Mouse (Mus musculus) gastrocnemius, adult 8-10 months (tissue): ENCODE data around the gene Tmem210. TPM values are rescaled to one million over a fixed set of nuclear protein-coding genes. Genes with fewer than 3 reads are reported as not detected.

Experiments
- DNase-seq, 2 experiments: peaks; one replicate each; pipeline ENCODE4 v3.0.0; 2022; ENCODE audit warnings: low spot score in 2 of 2
- total RNA-seq, 4 experiments: library from RNA; stranded (reverse); gene quantifications; 2 replicates each; pipeline ENCODE4 v1.2.4; 2022

Gene Tmem210
- total RNA-seq, 4 experiments from 2014 or later: not detected

DNA sequence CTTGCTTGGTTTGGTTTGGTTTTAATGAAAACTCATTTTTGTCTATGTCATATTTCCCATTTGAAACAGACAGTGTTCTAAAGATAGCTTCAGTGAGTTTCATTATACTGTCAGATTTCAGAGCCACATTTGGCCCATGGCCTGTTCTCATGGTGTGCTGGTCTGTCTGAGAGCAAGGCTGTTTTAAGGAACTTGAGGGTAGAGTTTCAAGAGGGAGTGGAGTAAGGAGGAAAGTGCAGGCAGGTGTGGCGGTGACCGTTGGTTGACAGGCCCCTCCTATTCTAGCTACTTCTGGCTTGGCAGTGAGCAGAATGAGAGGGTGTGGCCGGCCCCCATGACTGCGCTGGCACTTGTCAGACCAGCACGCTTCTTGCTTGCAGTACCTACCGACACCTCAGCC, 50.4 kb downstream of the Tmem210 start:
- no peak for DNase-seq

Other genes with a start within 250 kb of the Tmem210 start
- 1 to 10 TPM; 5.6 to 8.4 (median 7.2) TPM for gene Nsmf, start 233.8 kb upstream of the Tmem210 start, total RNA-seq
- gene Entpd8, start 207.8 kb upstream of the Tmem210 start, total RNA-seq: not detected
- gene Noxa1, start 193.0 kb upstream of the Tmem210 start, total RNA-seq: not detected
- 1 to 10 TPM; 3.0 to 7.1 (median 5.9) TPM for gene Nrarp, start 107.4 kb upstream of the Tmem210 start, total RNA-seq
- under 1 TPM; 0.48 to 0.92 (median 0.76) TPM for gene Tor4a, start 91.3 kb upstream of the Tmem210 start, total RNA-seq
- gene Nelfb, start 76.7 kb upstream of the Tmem210 start, total RNA-seq: 10 to 100 TPM; 20.8 to 28.3 (median 22.6) TPM
- not detected for gene Stpg3, start 73.5 kb upstream of the Tmem210 start, total RNA-seq
- gene Fam166a, start 69.4 kb upstream of the Tmem210 start, total RNA-seq: not detected
- gene Tubb4b, start 63.4 kb upstream of the Tmem210 start, total RNA-seq: 100 to 1,000 TPM; 228 to 239 (median 232) TPM
- not detected for gene Slc34a3, start 53.8 kb upstream of the Tmem210 start, total RNA-seq
- gene Rnf224, start 51.4 kb upstream of the Tmem210 start, total RNA-seq: not detected
- under 1 TPM; 0.36 to 0.87 (median 0.69) TPM for gene Rnf208, start 45.9 kb upstream of the Tmem210 start, total RNA-seq
- gene Cysrt1, start 45.7 kb upstream of the Tmem210 start, total RNA-seq: not detected
- gene AL732309.1, start 41.3 kb upstream of the Tmem210 start, total RNA-seq: 1 to 10 TPM in 2 of 4 experiments, under 1 TPM in 2; 0.54 to 1.8 (median 1.2) TPM
- 10 to 100 TPM; 11.7 to 14.1 (median 13.1) TPM for gene Tmem203, start 32.7 kb upstream of the Tmem210 start, total RNA-seq
- gene Tprn, start 25.5 kb upstream of the Tmem210 start, total RNA-seq: 1 to 10 TPM; 2.0 to 5.3 (median 2.6) TPM
- 10 to 100 TPM; 29.0 to 36.4 (median 31.2) TPM for gene Ssna1, start 15.7 kb upstream of the Tmem210 start, total RNA-seq
- 10 to 100 TPM; 30.4 to 33.4 (median 31.3) TPM for gene Anapc2, start 15.7 kb upstream of the Tmem210 start, total RNA-seq
- not detected for gene Lrrc26, start 1.8 kb downstream of the Tmem210 start, total RNA-seq
- not detected for gene Grin1, start 31.0 kb downstream of the Tmem210 start, total RNA-seq
- gene Man1b1, start 44.2 kb downstream of the Tmem210 start, total RNA-seq: 10 to 100 TPM; 13.9 to 15.0 (median 14.4) TPM
- gene Dpp7, start 68.2 kb downstream of the Tmem210 start, total RNA-seq: 10 to 100 TPM; 12.8 to 20.3 (median 16.7) TPM
- 10 to 100 TPM in 1 of 4 experiments, 1 to 10 TPM in 3; 3.6 to 11.9 (median 4.8) TPM for gene Uap1l1, start 77.5 kb downstream of the Tmem210 start, total RNA-seq
- gene Sapcd2, start 84.2 kb downstream of the Tmem210 start, total RNA-seq: not detected
- 1 to 10 TPM; 3.8 to 8.0 (median 6.2) TPM for gene Entpd2, start 107.7 kb downstream of the Tmem210 start, total RNA-seq
- 10 to 100 TPM; 12.6 to 19.9 (median 15.7) TPM for gene Npdc1, start 111.2 kb downstream of the Tmem210 start, total RNA-seq
- gene Fut7, start 135.1 kb downstream of the Tmem210 start, total RNA-seq: not detected
- gene Abca2, start 140.6 kb downstream of the Tmem210 start, total RNA-seq: 10 to 100 TPM; 14.6 to 19.4 (median 16.0) TPM
- 1 to 10 TPM in 1 of 4 experiments, under 1 TPM in 2, not detected in 1; 0.64 to 1.1 (median 0.77) TPM for gene Clic3, start 168.7 kb downstream of the Tmem210 start, total RNA-seq
- 10 to 100 TPM; 11.2 to 15.0 (median 14.9) TPM for gene Paxx, start 172.9 kb downstream of the Tmem210 start, total RNA-seq
- gene Ptgds, start 181.9 kb downstream of the Tmem210 start, total RNA-seq: not detected
- not detected for gene Lcn12, start 205.8 kb downstream of the Tmem210 start, total RNA-seq
- gene Fbxw5, start 212.6 kb downstream of the Tmem210 start, total RNA-seq: 100 to 1,000 TPM in 1 of 4 experiments, 10 to 100 TPM in 3; 83.3 to 100 (median 89.7) TPM
- 1 to 10 TPM; 1.0 to 1.8 (median 1.6) TPM for gene C8g, start 213.6 kb downstream of the Tmem210 start, total RNA-seq